Mouse (Mus musculus) CH12.LX (cell line): ENCODE measurements around the gene Stx8. TPM values are rescaled to one million over a fixed set of nuclear protein-coding genes. Genes with fewer than 3 reads are reported as not detected.

Experiments
- DNase-seq: peaks from one replicate; pipeline ENCODE4 v3.0.0-alpha.2; 2013; ENCODE audit errors: extremely low read depth
- H3K27ac ChIP-seq: 2 replicates; pipeline ENCODE4 v1.5.1; 2012; ENCODE audit warnings: low read depth, mild to moderate bottlenecking, control low read depth, moderate library complexity; ENCODE audit not compliant: insufficient read depth
- H3K27me3 ChIP-seq: replicated peaks from 2 replicates; pipeline ENCODE3; 2012; ENCODE audit warnings: inconsistent platforms
- H3K36me3 ChIP-seq, 2 experiments: replicated peaks in 1 of 2; 2 replicates each; pipeline versions ENCODE3 to v1.6.1; 2012; ENCODE audit warnings: inconsistent platforms in 1 of 2, low read length in 1 of 2, mild to moderate bottlenecking in 1 of 2, mixed read lengths in 1 of 2, moderate library complexity in 1 of 2; ENCODE audit not compliant: control insufficient read depth in 1 of 2, insufficient read depth in 1 of 2
- H3K4me1 ChIP-seq, 2 experiments: 2 replicates each; pipeline ENCODE4 v1.6.1; 2012; ENCODE audit warnings: inconsistent platforms in 1 of 2, moderate library complexity in 1 of 2; ENCODE audit not compliant: insufficient read depth in 2 of 2, control insufficient read depth in 1 of 2
- H3K4me2 ChIP-seq: 2 replicates; pipeline ENCODE4 v1.6.1; 2012; ENCODE audit warnings: low read depth, mild to moderate bottlenecking, control low read depth; ENCODE audit not compliant: poor library complexity, insufficient read depth, severe bottlenecking
- H3K4me3 ChIP-seq, 3 experiments: fragments of 150-350 bp in 1 of 3; sonication (generic) in 1 of 3; replicated peaks in 1 of 3; 2 replicates each; pipeline versions ENCODE3 to v1.5.1; 2011 to 2012; ENCODE audit warnings: low read depth in 2 of 3, low read length in 2 of 3, mild to moderate bottlenecking in 2 of 3, moderate library complexity in 2 of 3, control low read depth in 1 of 3, improper control_type of control experiment in 1 of 3, inconsistent platforms in 1 of 3, mixed read lengths in 1 of 3; ENCODE audit not compliant: poor library complexity in 1 of 3
- H3K79me2 ChIP-seq: replicated peaks from 2 replicates; pipeline ENCODE4 v1.6.1; 2012; ENCODE audit warnings: mild to moderate bottlenecking, moderate library complexity; ENCODE audit not compliant: control insufficient read depth, poor library complexity, insufficient read depth, severe bottlenecking; ENCODE audit errors: extremely low read depth
- H3K9ac ChIP-seq: 2 replicates; pipeline ENCODE4 v1.6.1; 2012; ENCODE audit warnings: low read depth, mild to moderate bottlenecking, control low read depth, moderate library complexity; ENCODE audit not compliant: insufficient read depth
- H3K9me3 ChIP-seq: replicated peaks from 2 replicates; pipeline ENCODE3; 2012; ENCODE audit warnings: low read length, inconsistent platforms, mixed read lengths
- BHLHE40 ChIP-seq: IDR thresholded peaks from 2 replicates; pipeline ENCODE4 v1.6.1; 2011; ENCODE audit warnings: mild to moderate bottlenecking, low read depth, low read length, improper control_type of control experiment
- CHD1 ChIP-seq: IDR thresholded peaks from 2 replicates; pipeline ENCODE4 v1.6.1; 2012; ENCODE audit warnings: low read depth, low read length, improper control_type of control experiment, inconsistent platforms
- CHD2 ChIP-seq: IDR thresholded peaks from 2 replicates; pipeline ENCODE4 v1.6.1; 2011; ENCODE audit warnings: low read length, improper control_type of control experiment
- CTCF ChIP-seq, 2 experiments: IDR thresholded peaks in 1 of 2; conservative IDR thresholded peaks in 1 of 2; 2 replicates each; pipeline ENCODE4 v1.5.1; 2011 to 2012; ENCODE audit warnings: low read depth in 2 of 2, low read length in 2 of 2, improper control_type of control experiment in 1 of 2, inconsistent platforms in 1 of 2, mild to moderate bottlenecking in 1 of 2, moderate library complexity in 1 of 2
- EP300 ChIP-seq: IDR thresholded peaks from 2 replicates; pipeline ENCODE4 v1.6.1; 2011; ENCODE audit warnings: low read length, improper control_type of control experiment
- ETS1 ChIP-seq: conservative IDR thresholded peaks from 2 replicates; pipeline ENCODE4 v1.6.1; 2012; ENCODE audit warnings: low read depth, mild to moderate bottlenecking, inconsistent platforms, low read length, improper control_type of control experiment, moderate library complexity
- GABPA ChIP-seq: IDR thresholded peaks from 2 replicates; pipeline ENCODE4 v1.6.1; 2012; ENCODE audit warnings: low read depth, low read length, improper control_type of control experiment, inconsistent platforms; ENCODE audit not compliant: insufficient replicate concordance
- HCFC1 ChIP-seq: IDR thresholded peaks from 2 replicates; pipeline ENCODE4 v1.6.1; 2012; ENCODE audit warnings: low read depth, mild to moderate bottlenecking, inconsistent platforms, low read length, improper control_type of control experiment
- IRF4 ChIP-seq: IDR thresholded peaks from 2 replicates; pipeline ENCODE4 v1.6.1; 2014; ENCODE audit warnings: low read depth, mild to moderate bottlenecking, inconsistent platforms, low read length, improper control_type of control experiment
- JUN ChIP-seq: IDR thresholded peaks from 2 replicates; pipeline ENCODE4 v1.6.1; 2011; ENCODE audit warnings: low read depth, mild to moderate bottlenecking, low read length, improper control_type of control experiment, moderate library complexity; ENCODE audit not compliant: insufficient read depth
- JUND ChIP-seq: conservative IDR thresholded peaks from 2 replicates; pipeline ENCODE4 v1.6.1; 2011; ENCODE audit warnings: low read depth, low read length, improper control_type of control experiment
- KAT2A ChIP-seq: IDR thresholded peaks from 2 replicates; pipeline ENCODE4 v1.6.1; 2012; ENCODE audit warnings: low read length, improper control_type of control experiment, inconsistent platforms; ENCODE audit not compliant: insufficient replicate concordance
- MAFK ChIP-seq: IDR thresholded peaks from 2 replicates; pipeline ENCODE4 v1.6.1; 2011; ENCODE audit warnings: low read length, improper control_type of control experiment; ENCODE audit not compliant: insufficient replicate concordance
- MAX ChIP-seq: IDR thresholded peaks from 2 replicates; pipeline ENCODE4 v1.6.1; 2011; ENCODE audit warnings: low read length, improper control_type of control experiment
- MAZ ChIP-seq: IDR thresholded peaks from 2 replicates; pipeline ENCODE4 v1.6.1; 2012; ENCODE audit warnings: low read depth, mild to moderate bottlenecking, inconsistent platforms, low read length, improper control_type of control experiment, moderate library complexity
- MEF2A ChIP-seq: IDR thresholded peaks from 2 replicates; pipeline ENCODE4 v1.6.1; 2014; ENCODE audit warnings: low read depth, mild to moderate bottlenecking, inconsistent platforms, low read length, improper control_type of control experiment, borderline replicate concordance
- MXI1 ChIP-seq: IDR thresholded peaks from 2 replicates; pipeline ENCODE4 v1.6.1; 2011; ENCODE audit warnings: mild to moderate bottlenecking, low read depth, low read length, improper control_type of control experiment
- MYC ChIP-seq: IDR thresholded peaks from 2 replicates; pipeline ENCODE4 v1.6.1; 2011; ENCODE audit warnings: low read depth, mild to moderate bottlenecking, improper control_type of control experiment, low read length
- NELFE ChIP-seq: IDR thresholded peaks from 2 replicates; pipeline ENCODE4 v1.6.1; 2011; ENCODE audit warnings: low read depth, low read length, improper control_type of control experiment
- NRF1 ChIP-seq: IDR thresholded peaks from 2 replicates; pipeline ENCODE4 v1.6.1; 2014; ENCODE audit warnings: low read depth, mild to moderate bottlenecking, inconsistent platforms, low read length, improper control_type of control experiment, moderate library complexity
- PAX5 ChIP-seq: IDR thresholded peaks from 2 replicates; pipeline ENCODE4 v1.6.1; 2012; ENCODE audit warnings: low read length, inconsistent platforms, mixed read lengths
- RAD21 ChIP-seq: IDR thresholded peaks from 2 replicates; pipeline ENCODE4 v1.6.1; 2011; ENCODE audit warnings: low read depth, mild to moderate bottlenecking, low read length, improper control_type of control experiment, moderate library complexity
- RCOR1 ChIP-seq: conservative IDR thresholded peaks from 2 replicates; pipeline ENCODE4 v1.6.1; 2012; ENCODE audit warnings: low read depth, mild to moderate bottlenecking, inconsistent platforms, low read length, improper control_type of control experiment
- SIN3A ChIP-seq: IDR thresholded peaks from 2 replicates; pipeline ENCODE4 v1.6.1; 2012; ENCODE audit warnings: low read length, improper control_type of control experiment, inconsistent platforms
- SMC3 ChIP-seq: IDR thresholded peaks from 2 replicates; pipeline ENCODE4 v1.6.1; 2011; ENCODE audit warnings: low read depth, low read length, improper control_type of control experiment
- TBP ChIP-seq: conservative IDR thresholded peaks from 2 replicates; pipeline ENCODE4 v1.6.1; 2011; ENCODE audit warnings: low read depth, low read length, improper control_type of control experiment
- TCF12 ChIP-seq: IDR thresholded peaks from 2 replicates; pipeline ENCODE4 v1.6.1; 2014; ENCODE audit warnings: low read depth, mild to moderate bottlenecking, inconsistent platforms, low read length, improper control_type of control experiment
- USF2 ChIP-seq: conservative IDR thresholded peaks from 2 replicates; pipeline ENCODE4 v1.6.1; 2011; ENCODE audit warnings: low read depth, low read length, improper control_type of control experiment
- ZC3H11A ChIP-seq: IDR thresholded peaks from 2 replicates; pipeline ENCODE4 v1.6.1; 2012; ENCODE audit warnings: low read depth, mild to moderate bottlenecking, inconsistent platforms, low read length, improper control_type of control experiment
- ZKSCAN1 ChIP-seq: IDR thresholded peaks from 2 replicates; pipeline ENCODE4 v1.6.1; 2012; ENCODE audit warnings: low read depth, inconsistent platforms, low read length, improper control_type of control experiment, borderline replicate concordance
- ZMIZ1 ChIP-seq: IDR thresholded peaks from 2 replicates; pipeline ENCODE4 v1.6.1; 2012; ENCODE audit warnings: low read depth, mild to moderate bottlenecking, inconsistent platforms, low read length, improper control_type of control experiment
- ZNF384 ChIP-seq: IDR thresholded peaks from 2 replicates; pipeline ENCODE4 v1.6.1; 2012; ENCODE audit warnings: low read depth, low read length, improper control_type of control experiment, inconsistent platforms
- dilution Hi-C: fragments of 300-500 bp; cut with MboI; formaldehyde crosslinking; loops from 2 replicates; pipeline ENCODE4 v1.14.3; 2020; ENCODE audit warnings: low sequenced_read_pairs; ENCODE audit not compliant: extremely low pct_unique_long_range_greater_than_20kb, extremely low pct_ligation_motif_present
- in situ Hi-C: fragments of 300-500 bp; cut with MboI; formaldehyde crosslinking; loops from 3 replicates; pipeline ENCODE4 v1.14.3; 2019; ENCODE audit warnings: low sequenced_read_pairs, low pct_ligation_motif_present, low pct_unique_long_range_greater_than_20kb, mixed read lengths
- polyA plus RNA-seq: library from polyadenylated mRNA; unstranded; fragments of >175 nt; gene quantifications from 2 replicates; pipeline ENCODE4 v1.2.1, GENCODE M21; 2012; ENCODE audit warnings: low read depth; ENCODE audit not compliant: insufficient read length
- total RNA-seq, 2 experiments: library from RNA; depleted of rRNA; stranded (reverse); fragments of 300-350 nt in 1 of 2; fragments of >200 nt in 1 of 2; gene quantifications; 2 replicates each; pipeline ENCODE4 v1.2.3; 2012 to 2014

Stx8 gene
- total and polyA plus RNA-seq, 3 experiments = 31.8 to 57.9 (median 35.2) TPM

DNA sequence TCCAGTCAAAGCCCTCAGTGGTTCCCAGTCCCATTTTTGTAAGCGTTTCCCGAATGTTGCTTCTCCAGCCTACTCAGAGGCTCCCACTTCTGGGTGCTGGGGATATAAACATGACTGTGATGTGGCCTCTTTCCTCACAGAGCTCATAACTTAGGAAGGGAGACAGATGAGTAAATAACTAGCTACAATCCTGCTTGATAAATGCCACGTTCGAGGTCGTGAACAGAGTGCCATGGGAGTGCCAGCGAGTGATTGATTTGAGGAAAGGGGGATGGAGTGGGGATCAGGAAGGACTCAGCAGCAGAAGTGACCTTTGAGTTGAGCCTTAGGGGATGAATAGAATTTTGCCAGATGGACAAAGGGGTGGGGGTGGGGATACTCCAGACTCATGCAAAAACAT lies 41.7 kb downstream of the Stx8 start:
- Histone ChIP-seq H3K4me1 (peaks cover 4 to 45% of the 10 kb centered on the region in 2 experiments; a peak in 3 of 4 replicates), H3K4me3 (no peak overlapping the region), H3K27ac (no peak overlapping the region), H3K79me2 (no peaks in the 10 kb centered on the region), H3K9ac (no peak overlapping the region), H3K4me2 (no peak overlapping the region), H3K9me3 (no peaks in the 10 kb centered on the region), H3K36me3 (peaks cover 8 to 31% of the 10 kb centered on the region in 2 experiments), H3K27me3 (no peaks in the 10 kb centered on the region)
- no peak for DNase-seq
- in situ Hi-C loops (no loop called here), dilution Hi-C loops (no loop called here)
- no peak for TF ChIP-seq ZKSCAN1
- no peak for TF ChIP-seq CTCF (conservative IDR thresholded peaks at IDR 0.05 in 1 of 2, IDR thresholded peaks at IDR 0.05 in 1 of 2; ENCODE audit: low read depth in 2 of 2, low read length in 2 of 2)
- TF ChIP-seq RAD21 = no peak
- no peak for TF ChIP-seq HCFC1
- TF ChIP-seq RCOR1 = no peak
- no peak for TF ChIP-seq CHD2
- TF ChIP-seq EP300 = no peak
- no peak for TF ChIP-seq PAX5
- no peak for TF ChIP-seq MAX
- TF ChIP-seq SMC3 = no peak
- no peak for TF ChIP-seq NRF1
- no peak for TF ChIP-seq JUND
- TF ChIP-seq ETS1 = no peak
- no peak for TF ChIP-seq MAZ
- TF ChIP-seq ZC3H11A = no peak
- no peak for TF ChIP-seq MXI1

DNA sequence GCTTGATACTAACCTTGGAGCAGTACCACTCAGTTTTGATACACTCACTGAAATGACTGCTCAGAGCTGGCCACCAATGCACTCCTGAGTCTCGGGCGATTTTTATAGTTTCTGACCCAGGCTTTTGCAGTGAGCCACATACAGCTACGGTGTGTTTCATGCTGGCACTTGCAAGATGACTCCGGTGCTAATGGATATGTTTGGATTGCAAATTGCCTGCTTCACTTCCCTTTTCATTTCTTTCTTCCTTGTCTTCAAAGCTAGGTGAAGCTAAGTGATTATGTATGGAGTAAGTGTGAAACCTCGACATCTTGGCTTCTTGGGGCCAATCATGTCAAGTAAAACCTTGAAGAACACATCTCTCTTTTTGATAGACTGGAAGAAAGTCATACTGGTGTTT lies 43.4 kb downstream of the Stx8 start:
- H3K9ac ChIP-seq = no peak overlapping the region
- H3K36me3 ChIP-seq = peaks cover 8 to 28% of the 10 kb centered on the region in 2 experiments
- no peaks in the 10 kb centered on the region for H3K27me3 ChIP-seq
- H3K27ac ChIP-seq = no peak overlapping the region
- no peak overlapping the region for H3K4me3 ChIP-seq
- H3K4me1 ChIP-seq = peaks cover 4 to 59% of the 10 kb centered on the region in 2 experiments; a peak in 3 of 4 replicates
- DNase-seq = peak; percentile 49
- dilution Hi-C loops = no loop called here
- in situ Hi-C loops = no loop called here
- H3K4me2 ChIP-seq = peak overlapping the region; percentile 39; the same call in 1 of the 2 replicates
- H3K79me2 ChIP-seq = no peaks in the 10 kb centered on the region
- H3K9me3 ChIP-seq = no peaks in the 10 kb centered on the region
- no peak for TF ChIP-seq TCF12
- no peak for TF ChIP-seq NELFE
- no peak for TF ChIP-seq USF2
- TF ChIP-seq MEF2A = no peak
- TF ChIP-seq RCOR1 = no peak
- TF ChIP-seq MAFK = no peak
- no peak for TF ChIP-seq BHLHE40
- TF ChIP-seq PAX5 = no peak
- 0 out of 2 replicates have a peak, but pooled peaks have one; percentile 12 for TF ChIP-seq JUN
- no peak for TF ChIP-seq CHD2
- no peak for TF ChIP-seq MAZ
- TF ChIP-seq JUND = no peak
- TF ChIP-seq MYC = peak; percentile 21; the same call in 1 of the 2 replicates
- TF ChIP-seq RAD21 = no peak
- TF ChIP-seq CHD1 = no peak
- TF ChIP-seq ZNF384 = no peak
- TF ChIP-seq ZMIZ1 = no peak
- no peak for TF ChIP-seq MXI1
- TF ChIP-seq MAX = no peak
- TF ChIP-seq ETS1 = no peak
- TF ChIP-seq EP300 = peak; percentile 69
- no peak for TF ChIP-seq GABPA
- no peak for TF ChIP-seq HCFC1
- no peak for TF ChIP-seq SIN3A
- TF ChIP-seq IRF4 = peak; percentile 83
- no peak for TF ChIP-seq TBP
- TF ChIP-seq KAT2A = no peak
- TF ChIP-seq NRF1 = no peak
